12 mouse cellular contexts compared by ENCODE assay signal in the genomic region with DNA sequence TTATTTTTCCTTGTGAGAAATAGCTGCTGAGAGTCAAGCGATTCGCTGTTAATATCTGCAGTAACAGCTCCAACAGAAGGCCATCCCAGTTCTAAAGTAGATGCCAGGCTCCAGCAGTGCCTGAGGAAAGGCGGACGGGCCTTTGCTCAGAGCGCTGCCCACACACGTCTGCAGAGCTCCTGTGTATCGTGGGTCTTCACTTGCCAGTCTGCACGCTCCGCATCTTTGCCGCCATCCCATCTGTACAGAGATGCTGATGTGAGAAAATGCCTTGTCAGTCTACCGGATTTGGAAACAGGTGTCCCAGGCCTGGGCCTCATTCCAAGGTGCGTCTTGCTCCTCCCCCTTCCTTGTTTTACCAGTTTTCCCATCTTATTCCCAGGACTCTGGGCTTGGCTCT. TPM values are rescaled to one million over a fixed set of nuclear protein-coding genes. Genes with fewer than 3 reads are reported as not detected.
DNase-seq lines count a peak whose midpoint lies in the region; ATAC-seq lines count a peak whose summit lies in the region.
"Had no signal": no experiment of that assay in that cellular context is flagged by ENCODE, and none has a peak within 500 bp of the region (broad histone marks: within the 10 kb centered on the region; RNA-seq: fewer than 3 reads in every experiment).

No protein-coding gene starts in this region.

- no peaks in the 10 kb centered on the region for H3K27me3 ChIP-seq in forebrain, embryonic 13.5 days
- no peaks in the 10 kb centered on the region for H3K27me3 ChIP-seq in forebrain, embryonic 11.5 days (ENCODE audit: control insufficient read depth, insufficient read depth, low read length)
- H3K27me3 ChIP-seq: liver, embryonic 15.5 days; Patski had no signal

- H3K36me3 ChIP-seq in forebrain, embryonic 13.5 days (ENCODE audit: poor library complexity, severe bottlenecking), result no peaks in the 10 kb centered on the region
- no peaks in the 10 kb centered on the region for H3K36me3 ChIP-seq in forebrain, embryonic 11.5 days (ENCODE audit: control insufficient read depth, insufficient read depth, low read length)
- H3K36me3 ChIP-seq: liver, embryonic 15.5 days had no signal

- H3K27ac ChIP-seq in forebrain, embryonic 13.5 days, result no peak overlapping the region
- H3K27ac ChIP-seq in forebrain, embryonic 11.5 days (ENCODE audit: low read depth, low read length), result no peak overlapping the region
- H3K27ac ChIP-seq: liver, embryonic 15.5 days; macrophage had no signal

- no peaks in the 10 kb centered on the region for H3K9me3 ChIP-seq in forebrain, embryonic 13.5 days (replicated peaks)
- H3K9me3 ChIP-seq in forebrain, embryonic 11.5 days (ENCODE audit: control insufficient read depth, low read length), result no peaks in the 10 kb centered on the region
- H3K9me3 ChIP-seq: liver, embryonic 15.5 days had no signal

- no peak overlapping the region for H3K4me3 ChIP-seq in forebrain, embryonic 13.5 days
- H3K4me3 ChIP-seq in forebrain, embryonic 11.5 days (ENCODE audit: low read depth, low read length), result no peak overlapping the region
- H3K4me3 ChIP-seq: liver, embryonic 15.5 days had no signal

- no peak overlapping the region for H3K4me2 ChIP-seq in forebrain, embryonic 13.5 days
- no peak overlapping the region for H3K4me2 ChIP-seq in forebrain, embryonic 11.5 days (ENCODE audit: low read depth, low read length, severe bottlenecking)
- H3K4me2 ChIP-seq: liver, embryonic 15.5 days had no signal

- peaks cover 9% of the 10 kb centered on the region for H3K4me1 ChIP-seq in forebrain, embryonic 13.5 days
- no peaks in the 10 kb centered on the region for H3K4me1 ChIP-seq in forebrain, embryonic 11.5 days (replicated peaks; ENCODE audit: control insufficient read depth, insufficient read depth, low read length)

- H3K9ac ChIP-seq in forebrain, embryonic 13.5 days, result no peak overlapping the region
- no peak overlapping the region for H3K9ac ChIP-seq in forebrain, embryonic 11.5 days (ENCODE audit: low read length)
- H3K9ac ChIP-seq: liver, embryonic 15.5 days had no signal

- peak; percentile 78 for ATAC-seq in forebrain, embryonic 13.5 days
- no peak for ATAC-seq in forebrain, embryonic 11.5 days (replicated peaks; ENCODE audit: low FRiP score)
- ATAC-seq in frontal cortex, adult (ENCODE audit: low TSS enrichment), result peak; percentile 90
- ATAC-seq in inflammation-experienced regulatory T-cells, adult 6 months, result no peak
- ATAC-seq: Patski had no signal

- WGBS in forebrain, embryonic 13.5 days, result 74% methylated on average over 12 of the region's 12 CpGs
- 90% methylated on average over 12 of the region's 12 CpGs for WGBS in forebrain, embryonic 11.5 days

- no peak for DNase-seq in forebrain, embryonic 11.5 days (ENCODE audit: low spot score)
- DNase-seq in layer of hippocampus, postnatal 14 days (ENCODE audit: low spot score in 2 of 2), result peak; percentile 41 to 45
- peak; percentile 67 to 80 for DNase-seq in right cerebral cortex, adult 2 months (ENCODE audit: low spot score in 2 of 2)
- DNase-seq in adrenal gland, adult 2 months, result no peak
- DNase-seq in liver, result no peak
- DNase-seq: adrenal gland, postnatal 14 days had no signal

RNA-seq across cellular contexts. Expression of gene Arl15, which starts 27.6 kb away (rescaled TPM):
- 17.8 and 18.3 TPM in 2 replicates for polyA plus RNA-seq in forebrain, embryonic 13.5 days (2015; fragmentation: Nextera tagmentation; extraction: Ambion mirVana)
- 14.6 and 15.2 TPM in 2 replicates for polyA plus RNA-seq in forebrain, embryonic 11.5 days (2014; fragmentation: Nextera tagmentation; extraction: Ambion mirVana)
- total RNA-seq in layer of hippocampus, postnatal 14 days (2021), result 10 to 100 TPM; 49.2 to 52.8 TPM
- total RNA-seq in adrenal gland, adult 2 months (2021), result 10 to 100 TPM; 27.2 to 40.7 TPM
- 2.2 and 4.8 TPM in 2 replicates for polyA plus RNA-seq in adrenal gland, adult 2 months (2012; rRNA removed)
- polyA plus RNA-seq in inflammation-experienced regulatory T-cells, adult 6 months (2017; shearing (Covaris generic)), result 10 to 100 TPM; 15.8 to 18.9 (median 16.6) TPM

Comparison
In these comparisons a context has a peak if more than half of its experiments do, and no peak if none do; other contexts are left out.
1. ATAC-seq: peak in forebrain, embryonic 13.5 days (single experiment) and frontal cortex, adult (single experiment); none in forebrain, embryonic 11.5 days (single experiment) and inflammation-experienced regulatory T-cells, adult 6 months (single experiment).
2. DNase-seq: peak in layer of hippocampus, postnatal 14 days (2 of 2) and right cerebral cortex, adult 2 months (2 of 2); none in forebrain, embryonic 11.5 days (single experiment), adrenal gland, adult 2 months (single experiment) and liver (single experiment).